Mouse (Mus musculus) left cerebral cortex, adult 2 months (tissue): ENCODE data around the gene Mgat1. TPM values are rescaled to one million over a fixed set of nuclear protein-coding genes. Genes with fewer than 3 reads are reported as not detected.

Experiments
- DNase-seq, 2 experiments: peaks; one replicate each; pipeline ENCODE4 v3.0.0; 2021 to 2022; ENCODE audit warnings: low spot score in 2 of 2, mixed read lengths in 1 of 2; ENCODE audit errors: extremely low spot score in 1 of 2
- H3K27ac ChIP-seq: fragments of 200-600 bp; 2 replicates; pipeline ENCODE4 v1.8.1; 2022
- H3K4me3 ChIP-seq: fragments of 200-600 bp; 2 replicates; pipeline ENCODE4 v1.8.1; 2022
- CTCF ChIP-seq: fragments of 200-600 bp; IDR thresholded peaks from 2 replicates; pipeline ENCODE4 v1.8.1; 2022; ENCODE audit warnings: antibody characterized with exemption, mild to moderate bottlenecking, moderate library complexity
- intact Hi-C: fragments of 180-260 bp; cut with DNase I; formaldehyde crosslinking; loops from one replicate; pipeline ENCODE4 v1.15.1; 2025
- total RNA-seq, 2 experiments: library from RNA; stranded (reverse); gene quantifications; 2 replicates each; pipeline ENCODE4 v1.2.3; 2021

Gene Mgat1
- total RNA-seq, 2 experiments from 2014 or later = 64.4 to 77.0 TPM

DNA sequence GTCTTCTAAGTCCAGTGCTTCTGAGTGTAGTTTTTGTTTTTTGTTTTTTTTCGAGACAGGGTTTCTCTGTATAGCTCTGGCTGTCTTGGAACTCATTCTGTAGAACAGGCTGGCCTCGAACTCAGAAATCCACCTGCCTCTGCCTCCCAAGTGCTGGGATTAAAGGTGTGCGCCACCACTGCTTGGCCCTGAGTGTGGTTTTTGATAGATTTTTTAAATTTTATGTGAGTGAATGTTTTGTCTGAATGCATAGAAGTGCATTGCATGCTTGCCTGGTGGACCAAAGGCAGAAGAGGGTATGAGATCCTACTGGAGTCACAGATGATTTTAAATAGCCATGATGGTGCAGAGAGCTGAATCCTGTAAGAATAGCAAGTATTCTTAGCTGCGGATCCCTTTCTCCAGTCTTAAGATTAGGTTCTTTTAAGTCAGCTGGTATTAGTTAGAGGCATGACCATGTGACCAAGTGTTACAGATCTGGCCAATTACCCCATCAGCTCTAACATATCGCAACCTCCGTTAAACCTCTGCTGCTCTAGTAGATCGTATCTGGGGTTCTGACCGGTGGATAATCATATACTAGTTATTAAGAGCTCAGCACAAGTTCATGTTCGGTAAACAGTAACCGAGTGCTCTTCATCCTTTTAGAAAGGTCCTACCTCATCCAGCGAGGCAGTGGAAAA lies 906 bp upstream of the Mgat1 start:
- intact Hi-C loops = loop anchor here (1.0 kb wide), 1 partner anchor 40 kb away; the partner anchor contains the start of gene Zfp62
- H3K27ac ChIP-seq = peak overlapping the region; percentile 96
- H3K4me3 ChIP-seq = peak overlapping the region; percentile 90
- no peak for DNase-seq
- TF ChIP-seq CTCF = no peak

DNA sequence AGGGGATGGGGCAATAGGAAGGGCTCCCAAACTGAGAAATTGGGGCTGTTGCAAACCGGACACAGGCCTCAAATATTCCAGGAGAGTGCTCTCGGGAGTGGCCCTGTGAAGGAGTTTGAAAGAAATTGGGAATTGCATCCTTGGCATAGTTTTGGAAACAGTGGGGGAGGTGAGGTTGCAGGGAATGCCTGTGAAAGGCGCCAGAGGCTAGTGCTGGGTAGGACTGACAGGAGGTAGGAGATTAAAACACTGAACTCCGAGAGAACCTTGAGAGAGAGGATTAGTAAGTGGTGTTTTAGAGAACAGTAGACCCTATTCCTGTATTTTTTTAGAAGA lies 572 bp downstream of the Mgat1 start:
- no peak for TF ChIP-seq CTCF
- intact Hi-C loops = no loop called here

DNA sequence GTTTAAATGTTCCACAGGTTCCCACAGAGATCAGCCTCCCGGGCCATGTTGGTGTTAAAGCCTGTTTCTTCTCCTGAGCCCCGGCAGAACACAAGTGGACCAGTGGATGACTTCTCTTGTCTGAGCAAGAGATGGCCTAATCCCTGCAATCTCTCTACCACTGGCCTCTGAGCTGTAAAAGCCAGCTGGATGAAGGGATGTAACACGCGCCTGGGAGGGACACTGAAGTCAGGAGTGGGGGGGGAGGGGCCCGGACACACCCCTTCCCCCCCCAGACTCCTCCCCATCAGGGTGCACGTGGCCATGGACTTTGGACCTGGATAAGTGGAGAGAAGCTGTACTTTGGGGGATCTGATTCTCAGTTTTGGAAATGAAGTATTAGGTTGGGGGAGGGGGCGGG lies 1.2 kb downstream of the Mgat1 start:
- TF ChIP-seq CTCF = no peak
- DNase-seq = no peak
- intact Hi-C loops = loop anchor here (5.0 kb wide), 1 partner anchor 388 kb away; no protein-coding TSS in a partner anchor
- peak overlapping the region; percentile 90; the same call in 1 of the 2 replicates for H3K4me3 ChIP-seq
- H3K27ac ChIP-seq = no peak overlapping the region

More for the DNA sequence above, 572 bp downstream of the Mgat1 start:
- Histone ChIP-seq H3K27ac (peak overlapping the region; percentile 80), H3K4me3 (peak overlapping the region; percentile 90)
- no peak for DNase-seq

DNA sequence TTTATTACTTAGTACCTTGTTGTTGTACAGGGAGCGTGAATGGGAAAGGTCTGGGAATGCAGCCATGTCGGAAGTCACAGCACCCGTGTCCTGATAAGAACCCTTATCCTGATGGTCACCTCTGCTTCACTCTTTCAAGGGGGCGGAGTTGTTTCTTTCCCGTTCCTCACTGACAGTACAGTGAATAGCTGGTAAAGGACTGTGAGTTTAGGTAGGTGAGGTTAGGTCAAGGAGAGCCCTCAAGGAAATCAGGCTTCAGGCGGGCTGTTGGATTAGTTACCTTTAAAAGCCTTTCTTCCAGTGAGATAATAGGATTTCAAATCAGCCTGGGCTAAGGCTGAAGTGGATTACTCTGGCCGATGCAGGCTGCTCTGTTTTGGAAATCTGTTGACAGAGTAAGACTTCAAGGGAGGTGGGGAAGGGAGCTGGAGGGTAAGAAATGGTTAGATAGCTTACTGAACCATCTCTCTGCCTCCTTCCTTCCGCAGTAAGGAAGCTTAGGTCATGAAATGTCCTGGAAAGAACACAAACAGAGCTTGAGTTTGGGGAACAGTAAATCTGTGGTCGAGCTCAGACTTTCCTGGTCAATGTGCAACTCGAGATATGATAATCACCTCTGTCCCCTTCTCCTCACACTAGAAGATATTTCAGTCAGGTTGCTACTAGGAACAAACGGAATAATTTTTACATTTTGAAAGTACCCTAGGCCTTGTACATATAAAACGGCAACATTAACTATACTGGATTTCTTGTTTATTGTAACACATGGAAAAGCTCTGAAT lies 1.8 kb downstream of the Mgat1 start:
- no peak for TF ChIP-seq CTCF
- H3K4me3 ChIP-seq = peak overlapping the region; percentile 16; the same call in 1 of the 2 replicates
- peak overlapping the region; percentile 9; the same call in 1 of the 2 replicates for H3K27ac ChIP-seq
- DNase-seq = no peak
- intact Hi-C loops = loop anchor here (5.0 kb wide), 1 partner anchor 389 kb away; no protein-coding TSS in a partner anchor

DNA sequence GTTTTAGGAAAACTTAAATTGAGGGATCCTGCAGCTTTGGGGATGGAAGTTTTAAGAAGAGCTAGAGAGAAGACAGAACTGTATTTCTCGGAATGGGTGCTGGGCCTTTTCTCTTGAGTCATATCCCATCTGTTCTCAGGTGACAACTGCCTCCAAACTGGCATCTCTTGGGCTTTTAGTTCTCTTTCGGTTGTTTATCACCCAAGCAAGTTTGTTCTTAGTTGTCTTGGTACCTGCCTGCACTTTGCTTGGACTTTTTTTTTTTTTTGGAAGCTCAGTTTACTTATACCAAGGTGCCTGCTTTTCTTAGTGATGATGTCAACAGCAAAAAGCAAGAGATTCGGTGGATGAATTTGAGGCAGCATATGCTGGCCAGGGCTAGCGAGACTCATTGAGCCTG lies 2.5 kb downstream of the Mgat1 start:
- H3K27ac ChIP-seq = peak overlapping the region; percentile 34; the same call in 1 of the 2 replicates
- TF ChIP-seq CTCF = no peak
- no peak overlapping the region; the same call in 1 of the 2 replicates for H3K4me3 ChIP-seq
- intact Hi-C loops = loop anchor here (5.0 kb wide), 1 partner anchor 389 kb away; no protein-coding TSS in a partner anchor
- DNase-seq = no peak

DNA sequence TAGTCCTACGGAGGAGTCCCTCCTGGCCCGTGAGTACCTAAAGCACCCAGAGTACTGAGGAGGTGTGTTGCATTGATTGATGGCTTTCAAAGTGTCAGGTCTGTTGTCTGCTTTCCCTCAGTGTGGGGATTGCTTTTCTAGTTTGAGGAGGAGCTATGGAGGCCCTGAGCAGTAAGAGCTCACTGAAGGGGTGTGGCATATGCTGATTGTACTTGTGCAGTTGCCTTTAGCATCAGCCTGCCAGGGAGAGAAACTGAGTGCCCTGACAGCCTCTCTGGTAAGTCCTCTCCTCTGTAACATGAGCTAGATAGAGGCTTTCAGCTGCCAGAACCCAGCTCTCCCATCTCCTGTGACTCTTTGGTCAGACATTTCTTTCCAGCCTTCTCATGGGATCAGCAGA lies 3.3 kb downstream of the Mgat1 start:
- TF ChIP-seq CTCF = no peak
- DNase-seq = no peak
- no peak overlapping the region for H3K4me3 ChIP-seq
- intact Hi-C loops = loop anchor here (5.0 kb wide), 1 partner anchor 390 kb away; no protein-coding TSS in a partner anchor
- peak overlapping the region; percentile 34; the same call in 1 of the 2 replicates for H3K27ac ChIP-seq

DNA sequence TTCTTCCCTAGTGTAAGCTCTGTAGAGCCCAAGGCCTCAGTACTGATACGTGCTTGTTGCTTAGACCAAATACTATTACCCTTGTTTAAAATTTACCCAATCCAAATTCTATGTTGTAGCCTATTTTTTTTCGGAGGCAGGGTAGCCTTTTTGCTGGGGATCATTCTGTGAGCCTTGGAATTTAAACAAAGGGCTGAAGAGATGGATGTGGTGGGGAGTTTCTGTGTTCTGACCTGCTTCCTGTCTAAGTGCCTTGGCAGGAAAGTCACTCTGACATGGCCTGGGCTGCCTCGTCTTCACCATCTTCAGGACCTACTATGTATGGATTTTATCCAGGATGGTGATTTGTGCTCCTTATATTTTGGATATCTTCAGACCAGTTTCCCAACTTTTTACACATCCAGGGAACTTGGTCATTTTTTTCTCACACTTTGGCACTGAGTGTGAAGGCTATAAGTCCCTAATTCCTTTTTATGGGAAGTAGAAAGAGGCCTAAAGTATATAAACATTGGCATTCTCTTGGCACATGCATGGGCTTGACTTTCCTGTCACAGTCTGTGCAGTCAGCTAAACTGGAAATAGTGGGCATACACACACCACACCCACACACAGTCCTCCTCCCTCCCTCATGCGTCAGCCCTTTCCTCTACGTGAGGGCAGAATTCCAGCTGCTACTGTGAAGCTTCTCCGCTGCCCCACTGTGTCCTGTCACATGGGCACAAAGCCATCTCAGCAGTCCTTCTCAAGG lies 4.4 kb downstream of the Mgat1 start:
- Histone ChIP-seq H3K27ac (peak overlapping the region; percentile 47; the same call in 1 of the 2 replicates), H3K4me3 (no peak overlapping the region)
- intact Hi-C loops = loop anchor here (5.0 kb wide), 1 partner anchor 391 kb away; no protein-coding TSS in a partner anchor
- peak in 1 of 2 experiments; percentile 33 for DNase-seq
- no peak for TF ChIP-seq CTCF

DNA sequence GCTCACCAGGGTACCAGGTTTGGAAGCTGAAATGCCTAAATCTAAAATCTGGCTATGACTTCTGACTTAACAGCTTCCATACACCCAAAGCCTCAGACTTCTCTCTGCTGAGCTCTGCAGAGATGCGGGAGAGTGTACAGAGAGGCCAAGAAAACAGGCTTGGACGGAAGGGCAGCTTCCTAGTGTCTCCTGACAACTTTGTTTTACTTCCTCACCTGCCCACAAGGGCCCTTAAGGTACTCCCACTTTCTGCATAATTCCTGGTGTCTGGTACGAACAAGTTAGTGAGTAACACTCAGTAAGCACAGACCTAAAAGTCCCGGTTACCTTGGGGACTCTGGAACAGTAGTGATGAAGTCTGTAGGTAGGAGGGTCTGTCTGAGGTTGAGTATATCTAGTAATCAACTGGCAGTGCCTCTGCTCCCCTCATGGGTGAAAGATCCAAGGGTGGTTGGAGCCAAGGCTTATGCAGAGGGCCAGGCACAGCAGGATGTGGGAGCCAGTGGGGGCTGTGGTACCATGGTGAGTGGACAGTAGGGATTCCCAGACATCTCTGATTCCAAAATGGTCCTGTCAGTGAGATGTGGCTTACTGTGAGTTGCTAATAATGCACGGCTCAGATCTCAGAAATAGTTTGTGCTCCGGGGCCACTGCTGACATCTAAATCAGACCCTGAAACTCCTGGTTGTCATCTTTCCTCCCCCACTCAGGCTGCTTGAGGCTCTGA lies 5.1 kb downstream of the Mgat1 start:
- intact Hi-C loops = loop anchor here (5.0 kb wide), 1 partner anchor 392 kb away; no protein-coding TSS in a partner anchor
- Histone ChIP-seq H3K4me3 (no peak overlapping the region), H3K27ac (peak overlapping the region; percentile 47)
- TF ChIP-seq CTCF = no peak; the same call in 1 of the 2 replicates
- no peak for DNase-seq

DNA sequence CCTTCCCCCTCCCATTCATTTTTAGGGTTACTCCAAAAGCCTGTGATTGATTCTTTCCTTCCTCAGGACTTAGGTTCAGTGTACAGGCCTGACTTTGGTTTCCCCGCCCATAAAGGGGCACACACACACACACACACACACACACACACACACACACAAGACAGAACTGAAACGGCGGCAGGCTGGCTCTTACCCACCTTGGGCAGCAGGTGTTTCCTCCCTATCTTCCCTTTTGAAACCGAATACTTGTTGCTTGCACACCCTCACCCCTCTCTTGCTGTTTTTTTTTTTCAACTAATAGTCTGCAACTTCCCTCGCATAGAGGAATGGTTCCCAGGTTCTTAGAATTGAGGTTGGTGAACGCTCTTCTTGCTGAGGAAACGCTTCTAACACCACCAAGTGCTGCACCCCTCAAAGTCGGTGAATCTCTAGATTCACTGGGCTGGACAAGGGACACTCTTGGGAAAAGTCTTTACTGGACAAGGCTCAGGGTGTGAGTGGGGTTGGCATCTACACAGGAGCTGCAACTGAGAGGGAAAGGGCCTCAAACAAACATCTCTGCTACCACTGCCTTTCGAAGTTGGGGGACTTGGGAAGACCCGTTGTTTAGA lies 5.9 kb downstream of the Mgat1 start:
- no peak for TF ChIP-seq CTCF
- intact Hi-C loops = loop anchor here (2.0 to 5.0 kb wide), 2 partner anchors 47 to 393 kb away; partner anchors contain the start of gene Zfp62
- no peak for DNase-seq
- H3K4me3 ChIP-seq = peak overlapping the region; percentile 90
- H3K27ac ChIP-seq = peak overlapping the region; percentile 85
